Mouse (Mus musculus): Measurements from ENCODE around the gene Ltbp4.

Ltbp4 gene

DNA sequence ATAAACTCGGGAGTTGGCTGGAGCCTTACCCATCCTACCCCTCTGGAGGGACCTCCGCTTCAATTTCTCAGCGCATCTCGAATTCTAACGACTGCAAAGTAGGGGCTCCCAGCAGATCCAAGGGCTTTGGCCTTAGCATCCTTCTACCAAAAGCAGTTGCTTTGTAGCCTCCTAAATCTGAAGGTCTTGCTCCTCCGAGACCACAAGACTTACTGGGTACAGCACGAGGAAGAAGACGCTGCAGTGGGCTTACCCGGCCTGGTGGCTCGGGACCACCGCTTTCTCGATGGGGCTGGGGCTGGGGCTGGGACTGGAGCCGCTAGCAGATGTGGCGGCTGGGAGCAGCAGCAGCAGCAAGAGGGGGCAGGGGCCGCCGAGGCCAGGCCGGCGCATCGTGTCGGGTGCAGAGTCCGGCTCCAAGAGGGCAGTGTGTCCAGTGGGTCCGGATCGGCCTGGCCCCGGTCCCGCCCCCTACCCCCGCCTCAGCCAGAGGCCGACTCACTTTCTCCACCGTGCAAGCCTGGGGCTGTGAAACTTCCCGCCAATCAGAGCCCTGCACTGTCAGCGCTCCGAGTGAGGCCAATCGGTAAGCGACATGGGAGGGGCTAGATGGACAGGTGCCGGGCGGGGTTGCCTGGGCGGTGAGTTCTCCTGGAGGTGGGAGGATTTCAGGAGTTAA, at the start of gene Ltbp4:
Gene Ltbp4 (minus strand): TSS at position 518 of the 679 bp plus-strand sequence.
- DNase-seq (ENCODE audit: low spot score in 2 of 2): no peak

DNA sequence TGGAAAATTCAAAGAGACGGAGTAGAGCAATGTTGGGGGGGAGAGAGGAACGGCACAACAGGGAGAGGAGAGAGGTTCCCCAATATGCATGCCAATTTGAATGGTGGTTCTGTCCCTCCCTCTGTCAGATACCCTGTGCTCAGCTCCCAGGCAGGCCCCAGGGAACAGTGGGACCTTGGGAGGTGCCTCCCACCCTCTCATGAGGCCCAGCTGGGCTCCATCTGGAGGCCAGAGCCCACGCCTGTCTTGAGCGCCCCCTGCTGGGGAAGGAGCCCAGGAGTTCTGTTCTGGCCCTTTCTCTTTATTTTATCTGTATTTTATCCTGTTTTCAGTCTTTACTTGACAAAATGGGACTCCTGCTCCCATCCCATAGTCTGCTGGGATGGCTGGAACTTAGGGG, 47.2 kb upstream of the Ltbp4 start:
- DNase-seq (ENCODE audit: low spot score in 2 of 2): peak in 1 of 2 experiments; percentile 73

DNA sequence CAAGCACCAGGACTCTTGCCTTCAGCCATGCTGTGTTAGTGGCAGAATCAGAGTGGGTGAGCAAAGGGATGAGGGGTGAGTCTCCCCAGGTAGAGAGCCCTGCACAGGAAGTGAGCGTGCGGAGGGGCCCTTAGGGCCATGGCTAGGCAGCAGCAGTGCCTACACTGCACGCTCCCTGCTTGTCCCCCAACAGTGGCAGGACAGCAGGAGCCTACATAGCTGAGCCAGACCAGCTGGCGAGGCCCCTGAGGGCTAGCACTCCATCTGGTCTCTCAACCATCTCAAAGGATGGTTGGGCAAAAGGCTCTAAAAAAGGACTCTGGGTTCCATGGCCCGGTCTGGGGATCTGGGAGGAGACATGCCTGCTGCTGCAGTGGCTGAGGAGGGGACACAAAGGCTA, 46.6 kb upstream of the Ltbp4 start:
- DNase-seq (ENCODE audit: low spot score in 2 of 2): no peak

DNA sequence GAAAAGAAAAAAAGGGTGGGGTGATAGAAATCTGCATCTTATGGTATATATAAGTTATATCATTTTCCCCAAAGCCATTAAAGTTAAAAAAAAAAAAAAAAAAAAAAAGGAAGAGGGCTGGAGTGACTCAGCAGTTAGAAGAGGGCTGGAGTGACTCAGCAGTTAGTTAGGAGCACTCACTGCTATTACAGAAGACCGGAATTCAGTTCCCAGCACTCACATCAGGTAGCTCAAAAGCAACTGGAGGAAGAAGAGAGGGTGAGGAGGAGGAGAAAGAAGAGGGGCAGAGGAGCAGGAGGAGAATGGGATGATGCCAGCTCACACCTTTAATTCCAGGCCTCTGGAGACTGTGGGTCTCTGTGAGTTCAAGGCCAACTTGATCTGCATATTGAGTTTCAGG, 45.7 kb upstream of the Ltbp4 start:
- DNase-seq (ENCODE audit: low spot score in 2 of 2): no peak

DNA sequence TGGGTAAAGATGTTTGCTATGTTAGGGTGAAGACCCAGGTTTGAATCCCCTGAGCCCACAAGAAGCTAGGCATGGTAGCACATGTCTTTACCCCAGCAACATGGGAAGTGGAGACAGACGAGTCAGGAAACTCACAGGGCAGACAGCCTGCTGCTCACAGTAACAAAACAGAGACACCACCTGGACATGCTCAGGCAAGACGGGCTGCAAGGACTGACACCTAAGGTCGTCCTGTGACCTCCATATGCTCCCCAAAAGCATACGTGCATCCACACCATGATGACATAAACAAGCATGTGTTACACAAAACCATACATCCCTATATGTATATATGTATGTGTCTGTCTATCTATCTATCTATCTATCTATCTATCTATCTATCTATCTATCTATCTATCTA, 44.1 kb upstream of the Ltbp4 start:
- DNase-seq (ENCODE audit: low spot score in 2 of 2): no peak

DNA sequence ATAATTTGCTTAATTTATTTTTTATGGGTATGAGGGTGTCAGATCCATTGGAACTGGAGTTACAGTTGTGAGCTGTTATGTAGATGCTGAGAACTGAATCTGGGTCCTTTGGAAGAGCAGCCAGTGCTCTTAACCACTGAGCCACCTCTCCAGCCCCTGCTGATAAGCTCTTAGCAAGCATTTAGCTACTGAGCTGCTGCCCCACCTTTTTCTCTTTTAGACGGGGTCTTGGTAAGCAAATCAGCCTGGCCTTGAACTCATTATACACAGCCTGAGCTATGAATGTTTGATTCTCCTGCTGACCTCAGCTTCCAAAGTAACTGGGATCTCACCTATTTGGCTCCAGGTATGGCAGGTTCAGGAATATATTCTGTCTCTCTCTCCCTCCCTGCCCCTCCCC, 43.5 kb upstream of the Ltbp4 start:
- no peak for DNase-seq (ENCODE audit: low spot score in 2 of 2)

DNA sequence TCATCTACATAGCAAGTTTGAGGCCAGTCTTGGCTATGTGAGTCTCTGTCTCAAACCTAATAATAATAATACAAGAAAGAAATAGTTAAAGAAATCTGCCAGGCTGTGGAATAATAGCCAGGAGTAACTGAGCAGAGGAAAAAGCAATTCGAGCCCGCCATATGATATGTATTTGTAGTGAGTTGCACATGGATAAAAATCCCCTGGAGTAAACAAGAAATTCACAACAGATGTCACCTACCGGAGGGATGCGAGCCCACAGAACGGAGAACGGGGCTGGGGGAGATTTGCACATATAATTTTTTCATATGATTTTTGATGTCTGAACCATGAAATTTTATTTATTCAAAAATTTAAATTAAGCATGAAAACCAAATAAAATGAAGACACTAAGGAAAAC, 42.3 kb upstream of the Ltbp4 start:
- no peak for DNase-seq (ENCODE audit: low spot score in 2 of 2)

DNA sequence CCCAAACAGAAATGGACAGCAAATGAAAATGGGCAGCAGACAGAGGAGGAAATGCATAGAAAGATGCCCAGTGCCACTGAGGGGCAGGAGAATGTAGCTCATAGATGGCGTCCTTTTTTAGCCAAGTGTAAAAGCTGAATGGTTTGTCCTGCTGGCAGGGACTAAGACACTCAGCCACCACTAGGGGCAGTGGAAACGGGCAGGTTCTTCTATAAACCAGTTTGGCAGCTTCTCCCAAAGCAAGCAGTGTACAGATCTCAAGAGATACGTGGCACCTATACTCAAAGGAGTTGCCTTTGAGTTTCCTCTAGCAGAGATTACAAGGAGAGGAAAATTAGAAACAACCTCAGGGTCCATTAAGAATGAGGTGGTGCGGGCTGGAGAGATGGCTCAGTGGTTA, 40.9 kb upstream of the Ltbp4 start:
- no peak for DNase-seq (ENCODE audit: low spot score in 2 of 2)

DNA sequence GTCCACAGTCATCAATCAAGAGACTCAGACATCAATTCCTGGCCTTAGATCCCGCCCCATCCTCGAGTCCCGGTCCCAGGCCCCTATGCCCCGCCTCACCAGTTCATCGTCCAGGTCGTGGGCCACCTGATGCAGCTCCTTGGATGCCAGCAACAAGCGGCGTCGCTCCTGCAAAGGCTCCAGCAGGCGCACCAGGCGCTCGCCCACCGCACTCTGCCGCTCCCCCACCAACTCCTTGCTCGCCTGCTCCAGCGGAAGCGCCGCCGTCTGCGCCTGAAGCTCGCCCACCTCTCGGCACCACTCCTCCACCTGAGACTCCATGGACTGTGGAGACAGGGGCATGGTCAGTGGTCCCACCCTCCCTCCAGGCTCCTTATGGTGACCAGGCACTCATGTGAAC, 37.8 kb upstream of the Ltbp4 start:
- DNase-seq (ENCODE audit: low spot score in 2 of 2): no peak

DNA sequence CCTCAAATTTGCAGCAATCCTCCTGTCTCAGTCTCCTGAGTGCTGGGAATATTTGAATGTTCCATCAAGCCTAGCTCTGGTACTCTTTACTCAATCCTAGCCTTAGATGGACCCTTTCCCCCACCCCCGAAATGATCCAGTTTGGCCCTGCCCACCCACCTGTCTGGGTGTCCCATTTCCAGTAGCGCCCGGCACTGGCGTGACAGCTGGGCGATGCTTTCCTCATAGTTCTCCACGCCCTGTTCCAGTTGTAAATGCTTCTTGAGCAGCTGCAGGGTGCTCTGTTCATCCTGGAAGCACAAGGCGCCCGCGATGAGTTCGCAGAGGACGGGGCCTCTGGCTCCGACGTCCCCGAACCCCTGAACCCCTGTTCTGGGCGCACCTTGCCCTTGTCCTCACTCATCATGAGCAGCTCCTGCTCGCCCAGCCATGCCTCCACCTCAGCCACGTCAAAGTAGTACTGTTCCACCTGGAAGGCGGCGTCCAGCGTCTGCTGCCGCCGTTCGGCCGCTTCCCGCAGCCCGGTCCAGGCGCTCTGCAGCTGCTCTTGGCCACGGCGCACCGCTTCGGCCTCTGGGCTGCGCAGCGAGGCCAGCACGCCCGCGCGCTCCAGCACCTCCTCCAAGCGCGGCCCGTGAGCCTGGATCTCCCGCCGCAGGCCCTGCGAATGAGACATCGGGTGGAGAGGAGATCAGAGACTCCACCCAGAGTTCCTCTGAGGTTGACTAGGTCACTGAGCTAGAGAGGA, 34.4 kb upstream of the Ltbp4 start:
- no peak for DNase-seq (ENCODE audit: low spot score in 2 of 2)

DNA sequence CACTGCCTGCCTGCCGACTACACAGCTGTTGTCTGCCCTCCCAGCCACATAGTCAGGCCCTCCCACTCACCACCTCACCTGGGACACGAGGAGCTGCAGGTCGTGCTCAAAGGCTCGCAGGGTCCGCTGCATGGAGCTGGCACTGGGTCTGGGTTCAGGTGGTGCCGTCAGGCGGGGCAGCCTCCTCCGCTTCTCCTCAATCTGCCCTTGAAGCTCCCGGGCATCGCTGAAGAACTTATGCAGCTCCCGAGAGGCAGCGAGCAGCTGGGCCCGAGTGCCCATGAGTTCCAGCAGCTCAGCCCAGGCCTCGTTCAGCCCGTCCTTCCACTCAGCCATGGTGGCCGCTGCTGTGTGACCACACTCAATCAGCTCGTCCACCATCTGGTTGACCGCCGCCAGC, 31.6 kb upstream of the Ltbp4 start:
- DNase-seq (ENCODE audit: low spot score in 2 of 2): no peak

DNA sequence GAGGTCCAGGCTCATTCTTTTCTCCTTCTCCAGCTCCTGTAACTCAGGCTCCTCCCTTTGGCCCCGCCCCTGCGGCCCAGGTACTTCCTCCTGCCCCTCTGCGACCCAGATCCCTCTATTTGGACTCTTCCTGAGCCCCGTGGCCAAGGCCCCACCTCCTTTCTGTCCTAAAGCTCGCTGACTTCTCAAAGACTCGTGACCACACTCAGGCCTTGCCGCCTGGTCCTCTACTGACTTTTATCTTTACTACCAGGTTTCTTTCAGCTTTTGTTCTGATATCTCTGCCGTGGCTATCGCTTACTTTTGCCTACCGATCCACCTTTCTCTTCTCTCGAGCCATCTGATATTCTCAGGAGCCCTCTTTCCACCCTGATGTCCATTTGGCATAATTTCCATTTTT, 30.5 kb upstream of the Ltbp4 start:
- no peak for DNase-seq (ENCODE audit: low spot score in 2 of 2)

DNA sequence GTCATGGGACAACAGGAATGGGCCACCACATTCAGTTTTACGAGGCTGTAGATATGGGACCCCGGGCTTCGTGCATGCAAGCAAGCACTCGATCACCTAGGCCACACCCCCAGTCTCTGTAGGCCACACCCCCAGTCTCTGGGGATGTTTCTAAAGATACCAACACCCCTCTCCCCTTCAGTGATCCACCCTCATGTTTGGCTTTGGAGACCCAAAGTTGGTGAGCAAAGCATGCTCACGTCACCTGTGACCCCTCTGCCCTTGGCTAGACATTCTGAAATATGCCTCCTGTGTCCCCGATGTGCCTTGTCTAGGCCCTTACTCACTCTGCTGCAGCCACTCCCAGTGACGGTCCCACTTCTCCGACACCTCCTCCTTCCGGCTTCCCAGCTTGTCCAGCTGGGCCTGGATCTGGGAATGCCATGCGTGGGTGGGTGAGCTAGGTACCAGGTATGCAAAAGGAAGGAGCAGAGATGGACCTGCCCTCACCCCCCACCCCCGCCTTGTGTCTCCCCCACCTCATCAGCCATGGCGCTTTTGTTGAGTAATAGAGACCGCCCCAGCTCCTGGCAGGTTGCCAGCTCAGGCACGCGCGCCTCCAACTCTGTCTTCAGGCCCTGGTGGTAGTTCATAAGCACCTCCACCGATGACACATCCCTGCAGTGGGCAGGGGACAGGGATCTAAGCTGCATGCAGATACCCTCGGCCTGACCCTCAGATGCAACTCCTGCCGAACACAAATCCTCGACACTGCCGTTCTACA, 28.8 kb upstream of the Ltbp4 start:
- no peak for DNase-seq (ENCODE audit: low spot score in 2 of 2)

DNA sequence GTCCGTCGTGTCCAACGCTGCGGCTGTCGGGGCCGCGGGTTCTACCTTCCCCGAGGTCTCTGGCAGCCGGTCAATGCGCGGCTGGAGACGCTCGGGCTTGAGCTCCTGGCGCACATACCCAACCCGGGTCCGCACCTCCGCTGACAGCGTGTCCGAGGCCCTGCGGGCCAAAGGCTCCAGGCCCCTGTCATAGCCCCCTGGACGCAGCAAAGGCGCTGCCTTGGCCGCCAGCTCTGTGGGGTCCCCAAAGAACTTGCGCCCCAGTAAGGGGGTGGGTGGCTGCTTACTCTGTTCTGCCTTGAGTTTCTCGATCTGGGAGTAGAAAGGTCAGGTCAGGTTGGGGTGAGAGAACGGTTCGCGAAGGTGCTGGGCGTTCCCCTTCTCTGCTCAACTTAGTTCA, 26.9 kb upstream of the Ltbp4 start:
- no peak for DNase-seq (ENCODE audit: low spot score in 2 of 2)

DNA sequence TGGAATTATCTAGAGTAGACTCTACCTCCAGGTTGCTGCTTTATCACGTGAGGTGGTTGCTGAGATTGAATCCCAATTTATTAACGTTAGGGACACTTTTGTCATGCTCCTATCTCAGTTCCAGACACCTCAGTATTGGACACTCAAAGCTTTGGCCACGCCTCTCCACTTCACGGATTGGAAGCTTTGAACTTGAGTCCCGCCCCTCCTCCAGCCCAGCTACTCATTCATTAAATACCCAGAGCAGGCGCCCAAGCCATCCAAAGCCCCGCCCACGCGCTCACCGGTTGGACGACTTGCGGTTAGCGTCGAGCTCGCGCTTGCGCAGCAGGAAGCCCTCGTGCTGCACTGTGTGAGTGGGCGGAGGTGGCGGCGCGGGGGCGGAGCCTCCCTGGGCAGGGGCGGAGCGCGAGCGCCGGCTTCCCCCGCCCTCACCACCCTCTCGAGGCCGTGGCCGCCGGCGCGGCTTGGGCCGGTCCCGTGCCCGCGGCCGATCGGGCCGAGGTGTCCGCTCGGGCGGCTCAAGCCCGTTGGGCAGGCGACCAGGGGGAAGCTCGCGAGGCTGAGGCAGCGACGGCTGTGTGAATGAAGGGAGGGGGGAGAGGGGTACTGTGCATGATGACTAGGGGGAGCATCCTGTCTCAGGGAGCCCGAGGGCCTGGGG, 23.9 kb upstream of the Ltbp4 start:
- peak; percentile 92 for DNase-seq (ENCODE audit: low spot score in 2 of 2)

DNA sequence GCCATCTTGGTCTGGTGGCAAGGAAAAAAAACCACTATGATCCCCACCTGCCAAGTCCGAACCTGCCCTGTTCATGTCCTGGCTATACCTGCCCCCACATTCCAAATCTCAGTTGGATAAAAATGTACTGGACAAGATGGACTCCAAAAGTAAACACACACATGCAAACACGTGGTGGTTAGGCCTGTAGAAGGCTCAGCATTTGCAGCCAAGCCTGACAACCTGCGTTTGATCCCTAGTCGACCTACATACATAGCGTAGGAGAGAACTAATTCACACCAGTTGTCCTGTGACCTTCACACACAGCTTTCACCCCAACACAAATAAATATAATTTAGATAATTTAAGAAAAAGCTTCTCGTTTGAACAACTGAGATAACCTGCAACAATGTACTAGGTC, 23.3 kb upstream of the Ltbp4 start:
- DNase-seq (ENCODE audit: low spot score in 2 of 2): no peak

DNA sequence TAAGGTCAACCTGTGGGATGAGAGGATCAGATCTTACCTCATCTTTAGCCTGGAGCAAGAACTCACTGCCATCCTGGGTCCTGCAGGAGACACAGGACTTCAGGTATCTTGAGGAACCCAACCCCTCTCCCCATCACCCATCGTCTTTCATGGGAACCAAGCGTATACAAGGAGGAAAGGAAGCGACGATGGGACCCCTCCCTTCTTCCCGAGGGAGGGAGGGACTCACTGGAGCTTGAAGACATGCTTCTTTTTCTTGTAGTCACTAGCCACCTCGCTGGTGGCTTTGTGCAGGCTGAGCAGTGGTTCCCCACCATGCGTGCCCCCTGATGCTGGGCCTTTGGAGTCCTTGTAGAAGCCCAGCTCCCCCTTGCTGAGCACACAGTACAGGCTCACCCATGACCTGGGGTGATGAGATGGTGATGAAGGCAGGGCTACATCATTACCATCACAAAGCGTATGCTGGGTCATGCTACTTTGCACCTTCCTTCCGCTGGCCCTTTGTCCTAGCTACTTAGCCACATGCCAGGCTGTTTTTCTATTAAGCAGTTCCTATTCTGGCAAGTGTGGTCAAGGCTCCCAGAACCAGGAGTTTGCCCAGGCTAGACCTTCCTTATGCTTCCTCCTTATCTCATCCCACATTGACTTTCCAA, 22.3 kb upstream of the Ltbp4 start:
- DNase-seq (ENCODE audit: low spot score in 2 of 2): no peak

DNA sequence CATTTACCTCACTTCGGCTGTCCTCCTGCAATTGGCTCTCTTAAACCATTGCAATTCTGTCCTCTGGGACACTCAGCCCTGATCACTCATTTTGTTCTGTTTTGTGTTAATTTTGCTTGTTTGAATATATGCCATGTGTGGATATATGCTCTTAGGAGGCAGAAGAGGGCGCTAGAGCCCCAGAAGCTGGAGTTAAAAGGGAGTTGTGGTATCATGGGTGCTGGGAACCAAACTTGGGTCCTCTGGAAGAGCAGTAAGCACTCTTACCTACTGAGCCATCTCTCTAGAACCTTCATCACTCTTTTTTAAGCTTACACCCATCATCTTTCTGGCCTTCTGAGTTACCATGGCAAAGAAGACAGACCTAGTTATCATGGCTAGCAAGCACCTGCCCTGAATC, 21.7 kb upstream of the Ltbp4 start:
- no peak for DNase-seq (ENCODE audit: low spot score in 2 of 2)

DNA sequence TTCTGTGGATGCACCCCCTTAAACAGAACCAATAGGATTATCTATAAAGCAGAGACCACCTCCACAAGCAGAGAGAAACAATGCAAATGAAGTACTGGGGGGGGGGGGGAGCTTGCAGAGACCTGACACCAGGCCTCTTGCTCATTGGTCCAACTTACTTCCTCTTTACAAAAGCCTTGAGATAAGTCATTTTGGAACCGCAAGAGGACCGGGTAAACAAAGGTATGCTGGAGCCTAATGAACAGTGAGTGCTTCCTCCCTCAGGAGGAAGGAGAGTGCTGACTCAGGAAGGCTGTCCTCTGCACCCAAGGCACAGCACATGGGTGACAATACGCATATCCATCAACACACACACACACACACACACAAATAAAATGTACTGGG, 20.1 kb upstream of the Ltbp4 start:
- no peak for DNase-seq (ENCODE audit: low spot score in 2 of 2)

DNA sequence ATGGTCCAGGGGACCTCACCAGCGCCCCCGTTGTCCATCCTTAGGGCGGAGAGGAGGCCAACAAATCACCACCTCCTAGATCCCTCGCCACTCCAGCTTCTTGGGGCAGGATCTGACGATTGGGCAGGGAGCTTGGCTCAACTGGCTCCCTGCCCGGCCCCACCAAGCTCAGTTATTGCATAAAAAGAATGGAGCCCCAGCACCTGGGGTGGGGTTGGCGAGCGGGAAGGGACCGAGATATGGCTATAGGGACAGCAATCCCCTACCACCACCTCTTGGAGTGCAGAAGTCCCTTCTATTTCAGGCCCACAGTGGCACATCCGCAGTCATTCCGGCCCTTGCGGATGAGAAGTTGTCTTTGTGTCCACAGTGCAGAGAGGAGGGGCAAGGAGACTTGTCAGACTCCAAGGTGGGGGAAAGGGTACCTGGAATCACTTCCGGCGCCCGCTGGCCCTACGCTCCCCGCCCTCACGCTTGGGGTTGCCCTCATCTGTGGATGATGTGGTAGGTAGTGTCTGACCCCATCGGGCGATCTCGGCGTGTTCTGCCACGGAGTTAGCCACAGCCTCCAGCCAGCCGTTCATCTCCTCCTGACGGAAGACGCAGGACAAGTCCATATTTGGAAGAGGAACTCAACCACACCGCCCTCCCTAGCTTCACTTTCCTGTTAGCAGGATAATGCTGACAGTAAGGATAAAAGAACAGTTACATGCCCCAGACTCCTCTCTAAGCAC, 19.5 kb upstream of the Ltbp4 start, which contains the start of gene Gm20479:
Gene Gm20479 (minus strand): TSS at position 559 of the 734 bp plus-strand sequence.
- no peak for DNase-seq (ENCODE audit: low spot score in 2 of 2)

DNA sequence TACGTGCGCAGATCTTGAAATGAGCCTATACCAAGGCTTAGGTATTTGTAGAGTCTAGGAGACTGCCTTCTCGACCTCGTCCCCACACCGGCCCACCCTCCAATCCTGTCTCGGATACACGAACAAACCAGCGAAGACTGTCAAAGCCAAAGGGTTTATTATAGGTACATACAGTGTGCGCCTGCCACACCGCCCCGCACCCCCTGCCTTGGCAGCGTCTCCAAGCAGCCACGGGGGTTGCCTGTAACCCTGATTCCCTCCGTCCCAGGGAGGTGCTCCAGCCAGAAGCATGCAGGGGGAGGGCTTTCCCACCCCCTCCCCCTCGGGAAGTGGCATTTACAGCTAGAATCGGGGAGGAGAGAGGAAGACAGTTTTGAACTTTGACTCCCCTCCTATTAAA, 18.8 kb upstream of the Ltbp4 start:
- peak in 1 of 2 experiments; percentile 32 for DNase-seq (ENCODE audit: low spot score in 2 of 2)
